ENCODE assay signal across 10 mouse cellular contexts in the genomic region with DNA sequence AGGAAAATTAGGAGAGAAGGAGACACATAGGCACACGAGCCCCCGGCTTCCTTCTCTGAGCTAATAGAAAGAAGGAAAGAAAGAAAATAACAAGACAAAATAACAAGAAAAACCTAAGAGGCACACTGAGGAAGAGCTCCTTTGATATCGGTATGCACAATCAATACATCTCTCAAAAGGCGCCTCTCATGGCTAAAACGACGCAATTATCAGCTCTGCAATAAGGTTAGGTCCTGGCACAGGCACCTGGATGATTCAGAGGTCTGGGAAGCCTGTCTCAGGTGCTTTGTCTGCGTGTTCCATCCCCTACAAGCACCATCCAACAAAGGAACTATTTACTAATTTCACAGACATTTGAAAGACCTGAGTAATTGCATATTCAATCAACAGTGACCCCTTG. TPM values are rescaled to one million over a fixed set of nuclear protein-coding genes. Genes with fewer than 3 reads are reported as not detected.
DNase-seq lines count a peak whose midpoint lies in the region; ATAC-seq lines count a peak whose summit lies in the region.
"Had no signal": no experiment of that assay in that cellular context is flagged by ENCODE, and none has a peak within 500 bp of the region (broad histone marks: within the 10 kb centered on the region; RNA-seq: fewer than 3 reads in every experiment).

No protein-coding gene starts in this region.

- peak overlapping the region; percentile 97 for H3K9ac ChIP-seq in kidney, embryonic 15.5 days
- peak overlapping the region; percentile 97 for H3K9ac ChIP-seq in embryonic facial prominence, embryonic 14.5 days (ENCODE audit: low read depth, low read length)
- peak overlapping the region; percentile 96 for H3K9ac ChIP-seq in hindbrain, embryonic 12.5 days
- peak overlapping the region; percentile 69 for H3K9ac ChIP-seq in midbrain, embryonic 13.5 days (replicated peaks)

- 34% methylated on average over 7 of the region's 7 CpGs for WGBS in kidney, embryonic 15.5 days
- 46% methylated on average over 7 of the region's 7 CpGs for WGBS in embryonic facial prominence, embryonic 14.5 days
- 53% methylated on average over 7 of the region's 7 CpGs for WGBS in hindbrain, embryonic 12.5 days
- 36% methylated on average over 7 of the region's 7 CpGs for WGBS in midbrain, embryonic 13.5 days

- H3K36me3 ChIP-seq in kidney, embryonic 15.5 days: peaks cover 14% of the 10 kb centered on the region
- peaks cover 9% of the 10 kb centered on the region; the same call in 1 of the 2 replicates for H3K36me3 ChIP-seq in embryonic facial prominence, embryonic 14.5 days (ENCODE audit: control insufficient read depth, insufficient read depth, low read length)
- H3K36me3 ChIP-seq in hindbrain, embryonic 12.5 days: peaks cover 9% of the 10 kb centered on the region; the same call in 1 of the 2 replicates
- H3K36me3 ChIP-seq in midbrain, embryonic 13.5 days: peaks cover 14% of the 10 kb centered on the region; the same call in 1 of the 2 replicates

- H3K4me3 ChIP-seq in kidney, embryonic 15.5 days (replicated peaks): peak overlapping the region; percentile 88
- peak overlapping the region; percentile 80 for H3K4me3 ChIP-seq in embryonic facial prominence, embryonic 14.5 days (ENCODE audit: low read depth, low read length)
- peak overlapping the region; percentile 83 for H3K4me3 ChIP-seq in hindbrain, embryonic 12.5 days
- H3K4me3 ChIP-seq in midbrain, embryonic 13.5 days (replicated peaks): peak overlapping the region; percentile 94

- no peak for ATAC-seq in kidney, embryonic 15.5 days (replicated peaks; ENCODE audit: low FRiP score)
- ATAC-seq in embryonic facial prominence, embryonic 14.5 days (ENCODE audit: low read depth): no peak
- no peak for ATAC-seq in hindbrain, embryonic 12.5 days (ENCODE audit: low FRiP score)
- ATAC-seq in midbrain, embryonic 13.5 days: no peak

- peak overlapping the region; percentile 62 for H3K4me2 ChIP-seq in kidney, embryonic 15.5 days
- H3K4me2 ChIP-seq in embryonic facial prominence, embryonic 14.5 days (ENCODE audit: low read depth, low read length): peak overlapping the region; percentile 80
- peak overlapping the region; percentile 66 for H3K4me2 ChIP-seq in hindbrain, embryonic 12.5 days (replicated peaks)
- peak overlapping the region; percentile 65 for H3K4me2 ChIP-seq in midbrain, embryonic 13.5 days (replicated peaks)

- no peaks in the 10 kb centered on the region for H3K27me3 ChIP-seq in kidney, embryonic 15.5 days
- H3K27me3 ChIP-seq in embryonic facial prominence, embryonic 14.5 days (replicated peaks; ENCODE audit: control insufficient read depth, insufficient read depth, low read length): no peaks in the 10 kb centered on the region
- no peaks in the 10 kb centered on the region for H3K27me3 ChIP-seq in hindbrain, embryonic 12.5 days
- no peaks in the 10 kb centered on the region for H3K27me3 ChIP-seq in midbrain, embryonic 13.5 days

- DNase-seq in kidney, postnatal 36 days: no peak
- DNase-seq in embryonic facial prominence, embryonic 14.5 days (ENCODE audit: low spot score): no peak
- no peak for DNase-seq in layer of hippocampus, adult 9-10 months (ENCODE audit: low spot score)
- DNase-seq in urinary bladder, adult 2 months (ENCODE audit: low spot score): no peak
- DNase-seq in B cell, adult 2 months: no peak
- DNase-seq: adrenal gland, postnatal 25 days; kidney, adult 18-20 months had no signal

- peak overlapping the region; percentile 81 for H3K27ac ChIP-seq in kidney, embryonic 15.5 days
- no peak overlapping the region for H3K27ac ChIP-seq in embryonic facial prominence, embryonic 14.5 days (replicated peaks; ENCODE audit: low read depth, low read length)
- H3K27ac ChIP-seq in hindbrain, embryonic 12.5 days: peak overlapping the region; percentile 46; the same call in 1 of the 2 replicates
- peak overlapping the region; percentile 72 for H3K27ac ChIP-seq in midbrain, embryonic 13.5 days

- no peaks in the 10 kb centered on the region for H3K9me3 ChIP-seq in kidney, embryonic 15.5 days (replicated peaks)
- no peaks in the 10 kb centered on the region for H3K9me3 ChIP-seq in embryonic facial prominence, embryonic 14.5 days (ENCODE audit: control insufficient read depth, low read length)
- H3K9me3 ChIP-seq in hindbrain, embryonic 12.5 days (replicated peaks): no peaks in the 10 kb centered on the region
- H3K9me3 ChIP-seq in midbrain, embryonic 13.5 days: no peaks in the 10 kb centered on the region

- H3K4me1 ChIP-seq in kidney, embryonic 15.5 days: peaks cover 55% of the 10 kb centered on the region
- H3K4me1 ChIP-seq in embryonic facial prominence, embryonic 14.5 days (ENCODE audit: control insufficient read depth, insufficient read depth, low read length): peaks cover 55% of the 10 kb centered on the region
- H3K4me1 ChIP-seq in hindbrain, embryonic 12.5 days: peaks cover 49% of the 10 kb centered on the region
- H3K4me1 ChIP-seq in midbrain, embryonic 13.5 days (replicated peaks): peaks cover 65% of the 10 kb centered on the region

RNA-seq across cellular contexts. Expression of a gene that starts 5.8 kb away (rescaled TPM):
- polyA plus RNA-seq in kidney, embryonic 15.5 days (2015; fragmentation: Nextera tagmentation; extraction: Ambion mirVana): 81.9 and 84.5 TPM in 2 replicates
- 30.5 and 34.7 TPM in 2 replicates for polyA plus RNA-seq in embryonic facial prominence, embryonic 14.5 days (2014; fragmentation: Nextera tagmentation; extraction: Ambion mirVana)
- 56.3 and 59.8 TPM in 2 replicates for polyA plus RNA-seq in hindbrain, embryonic 12.5 days (2016; fragmentation: Nextera tagmentation; extraction: Ambion mirVana)
- 84.9 and 91.4 TPM in 2 replicates for polyA plus RNA-seq in midbrain, embryonic 13.5 days (2015; fragmentation: Nextera tagmentation; extraction: Ambion mirVana)
- polyA plus RNA-seq in urinary bladder, adult 2 months (2012; rRNA removed): 77.8 and 103 TPM in 2 replicates
